Mouse (Mus musculus): Measurements from ENCODE around the gene Clpsl2.

Clpsl2 gene

GRCm38 (mm10) chr17:28556635-28557396, 7.6 kb downstream of the Clpsl2 start:
- no peak for DNase-seq (ENCODE audit: low read depth in 2 of 2, low spot score in 2 of 2)

GRCm38 (mm10) chr17:28557772-28558171, 8.6 kb downstream of the Clpsl2 start:
- DNase-seq (ENCODE audit: low read depth in 2 of 2, low spot score in 2 of 2) = no peak

GRCm38 (mm10) chr17:28560598-28560997, 11.4 kb downstream of the Clpsl2 start, which contains the start of gene Clps:
TSS of gene Clps (minus strand) at chr17:28560766.
- no peak for DNase-seq (ENCODE audit: low read depth in 2 of 2, low spot score in 2 of 2)

GRCm38 (mm10) chr17:28561613-28562012, 12.4 kb downstream of the Clpsl2 start:
- DNase-seq (ENCODE audit: low read depth in 2 of 2, low spot score in 2 of 2) = no peak

- no peak for DNase-seq (ENCODE audit: low read depth in 2 of 2, low spot score in 2 of 2)
Measured at GRCm38 (mm10) chr17:28565181-28565580, 16.0 kb downstream of the Clpsl2 start.

GRCm38 (mm10) chr17:28567541-28567940, 18.3 kb downstream of the Clpsl2 start:
- no peak for DNase-seq (ENCODE audit: low read depth in 2 of 2, low spot score in 2 of 2)

- no peak for DNase-seq (ENCODE audit: low read depth in 2 of 2, low spot score in 2 of 2)
Measured at GRCm38 (mm10) chr17:28571868-28572267, 22.7 kb downstream of the Clpsl2 start.

GRCm38 (mm10) chr17:28572521-28572920, 23.3 kb downstream of the Clpsl2 start:
- DNase-seq (ENCODE audit: low read depth in 2 of 2, low spot score in 2 of 2) = no peak

- no peak for DNase-seq (ENCODE audit: low read depth in 2 of 2, low spot score in 2 of 2)
Measured at GRCm38 (mm10) chr17:28572941-28573340, 23.7 kb downstream of the Clpsl2 start.

- peak; percentile 26 to 41 for DNase-seq (ENCODE audit: low read depth in 2 of 2, low spot score in 2 of 2)
Measured at GRCm38 (mm10) chr17:28575244-28576125, 26.3 kb downstream of the Clpsl2 start, which contains the start of gene Lhfpl5. TSS of gene Lhfpl5 (plus strand) at chr17:28575641.

- peak; percentile 27 to 37 for DNase-seq (ENCODE audit: low read depth in 2 of 2, low spot score in 2 of 2)
Measured at GRCm38 (mm10) chr17:28580396-28580795, 31.2 kb downstream of the Clpsl2 start.

GRCm38 (mm10) chr17:28581056-28581455, 31.8 kb downstream of the Clpsl2 start:
- no peak for DNase-seq (ENCODE audit: low read depth in 2 of 2, low spot score in 2 of 2)

- no peak for DNase-seq (ENCODE audit: low read depth in 2 of 2, low spot score in 2 of 2)
Measured at GRCm38 (mm10) chr17:28586509-28586908, 37.3 kb downstream of the Clpsl2 start.

- no peak for DNase-seq (ENCODE audit: low read depth in 2 of 2, low spot score in 2 of 2)
Measured at GRCm38 (mm10) chr17:28588591-28588990, 39.4 kb downstream of the Clpsl2 start.

GRCm38 (mm10) chr17:28590596-28590995, 41.4 kb downstream of the Clpsl2 start:
- DNase-seq (ENCODE audit: low read depth in 2 of 2, low spot score in 2 of 2) = no peak

GRCm38 (mm10) chr17:28591476-28591875, 42.3 kb downstream of the Clpsl2 start:
- no peak for DNase-seq (ENCODE audit: low read depth in 2 of 2, low spot score in 2 of 2)

GRCm38 (mm10) chr17:28592998-28593397, 43.8 kb downstream of the Clpsl2 start:
- peak; percentile 76 to 86 for DNase-seq (ENCODE audit: low read depth in 2 of 2, low spot score in 2 of 2)

GRCm38 (mm10) chr17:28593965-28594364, 44.8 kb downstream of the Clpsl2 start:
- peak in 1 of 2 experiments; percentile 22 for DNase-seq (ENCODE audit: low read depth in 2 of 2, low spot score in 2 of 2)

- DNase-seq (ENCODE audit: low read depth in 2 of 2, low spot score in 2 of 2) = no peak
Measured at GRCm38 (mm10) chr17:28600780-28601179, 51.6 kb downstream of the Clpsl2 start.

- no peak for DNase-seq (ENCODE audit: low read depth in 2 of 2, low spot score in 2 of 2)
Measured at GRCm38 (mm10) chr17:28601557-28602250, 52.5 kb downstream of the Clpsl2 start.

Measured in CD8-positive naive resting alpha-beta T cell, adult 2 months (primary cell).